Mouse (Mus musculus): ENCODE results near the gene Oxgr1. TPM values are rescaled to one million over a fixed set of nuclear protein-coding genes. Genes with fewer than 3 reads are reported as not detected.
A peak's percentile ranks its signal among the peaks of the same experiment; 100 is the strongest.

Gene Oxgr1
- total and polyA plus RNA-seq, 3 experiments: not detected

- H3K4me2 ChIP-seq (ENCODE audit: insufficient read depth, low read depth, poor library complexity, severe bottlenecking): no peak overlapping the region
- TF ChIP-seq ZC3H11A (IDR thresholded peaks at IDR 0.05; ENCODE audit: low read depth, low read length) (no peak), POLR2AphosphoS2 (IDR thresholded peaks at IDR 0.05; ENCODE audit: low read depth, low read length) (no peak), EP300 (IDR thresholded peaks at IDR 0.05; ENCODE audit: low read length) (no peak), MXI1 (IDR thresholded peaks at IDR 0.05; ENCODE audit: low read depth, low read length) (no peak), SIN3A (IDR thresholded peaks at IDR 0.05; ENCODE audit: low read length) (no peak), MAX (IDR thresholded peaks at IDR 0.05; ENCODE audit: low read length) (no peak), POLR2A (IDR thresholded peaks at IDR 0.05; ENCODE audit: low read depth, low read length) (no peak), USF2 (conservative IDR thresholded peaks at IDR 0.05; ENCODE audit: low read depth, low read length) (no peak), ZNF384 (IDR thresholded peaks at IDR 0.05; ENCODE audit: low read depth, low read length) (no peak)
- no peak overlapping the region for H3K9ac ChIP-seq (ENCODE audit: insufficient read depth, low read depth)
- H3K9me3 ChIP-seq (replicated peaks; ENCODE audit: low read length): no peaks in the 10 kb centered on the region
- H3K79me2 ChIP-seq (replicated peaks; ENCODE audit: control insufficient read depth, extremely low read depth, insufficient read depth, poor library complexity, severe bottlenecking): no peaks in the 10 kb centered on the region
- dilution Hi-C loops (cut with MboI; ENCODE audit: extremely low pct_ligation_motif_present, extremely low pct_unique_long_range_greater_than_20kb, low sequenced_read_pairs) (no loop called here), in situ Hi-C loops (cut with MboI; ENCODE audit: low pct_ligation_motif_present, low pct_unique_long_range_greater_than_20kb, low sequenced_read_pairs) (no loop called here)
- no peaks in the 10 kb centered on the region for H3K27me3 ChIP-seq (replicated peaks)
- no peak overlapping the region for H3K4me3 ChIP-seq (replicated peaks in 1 of 3; ENCODE audit: low read depth in 2 of 3, low read length in 2 of 3, poor library complexity in 1 of 3)
- H3K27ac ChIP-seq (ENCODE audit: insufficient read depth, low read depth): no peak overlapping the region
- H3K4me1 ChIP-seq (ENCODE audit: control insufficient read depth in 1 of 2, insufficient read depth in 2 of 2): peaks cover 0 to 9% of the 10 kb centered on the region in 2 experiments; a peak in 2 of 4 replicates
- no peaks in the 10 kb centered on the region for H3K36me3 ChIP-seq (replicated peaks in 1 of 2; ENCODE audit: control insufficient read depth in 1 of 2, insufficient read depth in 1 of 2, low read length in 1 of 2)
- DNase-seq (ENCODE audit: extremely low read depth): no peak
Measured at GRCm38 (mm10) chr14:120074231-120074630, 32.0 kb upstream of the Oxgr1 start.

DNA sequence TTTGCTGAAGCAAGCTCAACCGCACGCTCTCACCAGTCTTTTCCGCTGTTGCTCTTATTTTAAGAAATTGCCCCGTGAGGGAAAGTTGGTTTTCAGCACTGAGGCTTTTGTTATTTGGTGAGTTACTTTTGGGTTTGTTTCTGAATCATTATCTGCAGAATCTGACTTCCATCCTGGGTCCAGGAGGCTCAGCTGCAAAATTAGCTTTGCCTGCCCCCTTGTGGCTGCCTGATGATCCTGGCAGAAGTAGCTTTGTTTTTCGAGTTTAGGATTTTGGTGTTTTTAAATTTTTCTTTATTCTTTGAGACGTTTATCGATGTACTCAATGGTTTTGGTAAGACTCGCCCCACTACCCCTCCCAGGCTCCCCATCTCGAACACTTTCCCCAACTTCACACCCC, 18.9 kb upstream of the Oxgr1 start:
- TF ChIP-seq CHD2 (IDR thresholded peaks at IDR 0.05; ENCODE audit: low read length) (no peak), SMC3 (IDR thresholded peaks at IDR 0.05; ENCODE audit: low read depth, low read length) (peak; percentile 66), MAFK (IDR thresholded peaks at IDR 0.05; ENCODE audit: insufficient replicate concordance, low read length) (no peak), ETS1 (conservative IDR thresholded peaks at IDR 0.05; ENCODE audit: low read depth, low read length) (no peak), RAD21 (IDR thresholded peaks at IDR 0.05; ENCODE audit: low read depth, low read length) (peak; percentile 88), BHLHE40 (IDR thresholded peaks at IDR 0.05; ENCODE audit: low read depth, low read length) (no peak), TBP (conservative IDR thresholded peaks at IDR 0.05; ENCODE audit: low read depth, low read length) (no peak), RCOR1 (conservative IDR thresholded peaks at IDR 0.05; ENCODE audit: low read depth, low read length) (no peak), ZKSCAN1 (IDR thresholded peaks at IDR 0.05; ENCODE audit: borderline replicate concordance, low read depth, low read length) (no peak; the same call in 1 of the 2 replicates), JUND (conservative IDR thresholded peaks at IDR 0.05; ENCODE audit: low read depth, low read length) (no peak), CTCF (conservative IDR thresholded peaks at IDR 0.05 in 1 of 2, IDR thresholded peaks at IDR 0.05 in 1 of 2; ENCODE audit: low read depth in 2 of 2, low read length in 2 of 2) (peak; percentile 50 to 73)
- in situ Hi-C loops (cut with MboI; ENCODE audit: low pct_ligation_motif_present, low pct_unique_long_range_greater_than_20kb, low sequenced_read_pairs): no loop called here
- Histone ChIP-seq H3K27ac (ENCODE audit: insufficient read depth, low read depth) (no peak overlapping the region), H3K9me3 (replicated peaks; ENCODE audit: low read length) (no peaks in the 10 kb centered on the region), H3K79me2 (replicated peaks; ENCODE audit: control insufficient read depth, extremely low read depth, insufficient read depth, poor library complexity, severe bottlenecking) (no peaks in the 10 kb centered on the region), H3K4me1 (ENCODE audit: control insufficient read depth in 1 of 2, insufficient read depth in 2 of 2) (no peaks in the 10 kb centered on the region), H3K4me3 (replicated peaks in 1 of 3; ENCODE audit: low read depth in 2 of 3, low read length in 2 of 3, poor library complexity in 1 of 3) (no peak overlapping the region), H3K4me2 (ENCODE audit: insufficient read depth, low read depth, poor library complexity, severe bottlenecking) (no peak overlapping the region), H3K9ac (ENCODE audit: insufficient read depth, low read depth) (no peak overlapping the region), H3K27me3 (replicated peaks) (no peaks in the 10 kb centered on the region), H3K36me3 (replicated peaks in 1 of 2; ENCODE audit: control insufficient read depth in 1 of 2, insufficient read depth in 1 of 2, low read length in 1 of 2) (no peaks in the 10 kb centered on the region)
- peak; percentile 36 for DNase-seq (ENCODE audit: extremely low read depth)
- dilution Hi-C loops (cut with MboI; ENCODE audit: extremely low pct_ligation_motif_present, extremely low pct_unique_long_range_greater_than_20kb, low sequenced_read_pairs): no loop called here
